In the genomic region with DNA sequence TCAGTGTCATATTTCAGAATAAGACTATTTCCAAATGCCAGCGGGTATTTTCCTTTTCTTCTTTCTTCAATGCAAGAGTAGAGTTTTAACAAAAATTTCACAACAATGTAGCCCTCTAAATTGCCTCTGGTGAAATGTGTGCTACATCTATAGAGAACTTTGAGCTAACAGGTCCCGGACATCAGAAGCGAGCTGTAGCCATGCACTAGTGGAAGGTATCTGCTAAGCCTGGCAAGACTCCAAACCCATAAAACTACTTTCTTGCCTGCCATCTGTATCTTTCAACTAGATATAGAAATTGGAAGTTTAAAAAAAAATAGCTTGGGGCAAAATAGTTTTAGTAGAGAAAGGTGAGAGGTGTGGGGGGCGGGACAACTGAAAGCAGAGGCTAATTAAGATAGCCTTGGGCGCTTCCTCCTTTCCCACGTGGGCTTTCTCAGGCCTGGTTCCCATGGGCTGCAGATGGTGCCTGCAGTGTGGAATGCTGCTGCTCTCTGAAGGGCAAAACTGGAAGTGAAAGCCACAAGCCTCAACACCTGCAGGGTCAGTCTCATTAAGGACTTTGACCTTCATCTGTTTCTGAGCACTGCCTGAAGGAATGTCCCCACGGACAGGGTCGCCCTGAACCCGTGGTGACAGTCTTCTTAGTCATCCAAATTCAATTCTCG, we compare ENCODE assay signal across 8 mouse cellular contexts.
DNase-seq lines count a peak whose midpoint lies in the region; ATAC-seq and TF ChIP-seq lines count a peak whose summit lies in the region.

No protein-coding gene starts in this region.

- peak; percentile 44 for TF ChIP-seq RAD21 in CH12.LX (IDR thresholded peaks at IDR 0.05; ENCODE audit: low read depth, low read length)

- H3K9me3 ChIP-seq in heart, embryonic 16.5 days (replicated peaks; ENCODE audit: control insufficient read depth, low read length), result no peaks in the 10 kb centered on the region
- H3K9me3 ChIP-seq in CH12.LX (replicated peaks; ENCODE audit: low read length), result no peaks in the 10 kb centered on the region
- no peaks in the 10 kb centered on the region for H3K9me3 ChIP-seq in embryonic facial prominence, embryonic 11.5 days (replicated peaks; ENCODE audit: control insufficient read depth, low read length)

- peak in 1 of 2 experiments; percentile 42; a peak in 2 of 4 replicates for TF ChIP-seq CTCF in CH12.LX (conservative IDR thresholded peaks at IDR 0.05 in 1 of 2, IDR thresholded peaks at IDR 0.05 in 1 of 2; ENCODE audit: low read depth in 2 of 2, low read length in 2 of 2)

- WGBS in heart, embryonic 16.5 days, result 48% methylated on average over 10 of the region's 10 CpGs
- 43% methylated on average over 10 of the region's 10 CpGs for WGBS in embryonic facial prominence, embryonic 11.5 days

- no peak overlapping the region for H3K4me2 ChIP-seq in heart, embryonic 16.5 days (ENCODE audit: low read depth, low read length)
- peak overlapping the region; percentile 90 for H3K4me2 ChIP-seq in CH12.LX (ENCODE audit: insufficient read depth, low read depth, poor library complexity, severe bottlenecking)
- no peak overlapping the region for H3K4me2 ChIP-seq in embryonic facial prominence, embryonic 11.5 days (ENCODE audit: low read depth, low read length)

- in situ Hi-C loops in CH12.LX (cut with MboI; ENCODE audit: low pct_ligation_motif_present, low pct_unique_long_range_greater_than_20kb, low sequenced_read_pairs), result no loop called here

- H3K4me1 ChIP-seq in heart, embryonic 16.5 days (ENCODE audit: control insufficient read depth, insufficient read depth, low read length), result peaks cover 3% of the 10 kb centered on the region; the same call in 1 of the 2 replicates
- peaks cover 0 to 13% of the 10 kb centered on the region in 2 experiments; a peak in 2 of 4 replicates for H3K4me1 ChIP-seq in CH12.LX (ENCODE audit: control insufficient read depth in 1 of 2, insufficient read depth in 2 of 2)
- H3K4me1 ChIP-seq in embryonic facial prominence, embryonic 11.5 days (ENCODE audit: control insufficient read depth, insufficient read depth, low read length), result no peaks in the 10 kb centered on the region

- dilution Hi-C loops in CH12.LX (cut with MboI; ENCODE audit: extremely low pct_ligation_motif_present, extremely low pct_unique_long_range_greater_than_20kb, low sequenced_read_pairs), result no loop called here

- H3K79me2 ChIP-seq in CH12.LX (replicated peaks; ENCODE audit: control insufficient read depth, extremely low read depth, insufficient read depth, poor library complexity, severe bottlenecking), result no peaks in the 10 kb centered on the region

- no peak for TF ChIP-seq POLR2A in CH12.LX (IDR thresholded peaks at IDR 0.05; ENCODE audit: low read depth, low read length)

- no peak overlapping the region for H3K27ac ChIP-seq in heart, embryonic 16.5 days (ENCODE audit: low read length)
- no peak overlapping the region for H3K27ac ChIP-seq in CH12.LX (ENCODE audit: insufficient read depth, low read depth)
- no peak overlapping the region for H3K27ac ChIP-seq in embryonic facial prominence, embryonic 11.5 days (replicated peaks; ENCODE audit: low read depth, low read length)

- no peak overlapping the region for H3K4me3 ChIP-seq in heart, embryonic 16.5 days (ENCODE audit: low read length)
- no peak overlapping the region for H3K4me3 ChIP-seq in CH12.LX (replicated peaks in 1 of 3; ENCODE audit: low read depth in 2 of 3, low read length in 2 of 3, poor library complexity in 1 of 3)
- H3K4me3 ChIP-seq in embryonic facial prominence, embryonic 11.5 days (ENCODE audit: low read depth, low read length), result no peak overlapping the region

- DNase-seq in heart, adult 11 months, result no peak
- DNase-seq in CH12.LX (ENCODE audit: extremely low read depth), result peak; percentile 57
- DNase-seq in embryonic facial prominence, embryonic 11.5 days (ENCODE audit: low spot score), result peak; percentile 73
- peak; percentile 3 to 7 for DNase-seq in kidney, postnatal 36 days
- DNase-seq in layer of hippocampus, postnatal 10 days (ENCODE audit: low spot score in 2 of 2), result no peak

- TF ChIP-seq EP300 in CH12.LX (IDR thresholded peaks at IDR 0.05; ENCODE audit: low read length), result peak; percentile 92

- no peaks in the 10 kb centered on the region for H3K36me3 ChIP-seq in heart, embryonic 16.5 days (ENCODE audit: control insufficient read depth, insufficient read depth)
- no peaks in the 10 kb centered on the region for H3K36me3 ChIP-seq in CH12.LX (replicated peaks in 1 of 2; ENCODE audit: control insufficient read depth in 1 of 2, insufficient read depth in 1 of 2, low read length in 1 of 2)
- no peaks in the 10 kb centered on the region for H3K36me3 ChIP-seq in embryonic facial prominence, embryonic 11.5 days (replicated peaks; ENCODE audit: control insufficient read depth, insufficient read depth, low read depth, low read length)

- no peak overlapping the region for H3K9ac ChIP-seq in heart, embryonic 16.5 days (ENCODE audit: low read length)
- no peak overlapping the region for H3K9ac ChIP-seq in CH12.LX (ENCODE audit: insufficient read depth, low read depth)
- no peak overlapping the region for H3K9ac ChIP-seq in embryonic facial prominence, embryonic 11.5 days (replicated peaks; ENCODE audit: low read length)

- no peaks in the 10 kb centered on the region for H3K27me3 ChIP-seq in heart, embryonic 16.5 days (ENCODE audit: control insufficient read depth, insufficient read depth, low read length)
- H3K27me3 ChIP-seq in CH12.LX (replicated peaks), result no peaks in the 10 kb centered on the region
- no peaks in the 10 kb centered on the region for H3K27me3 ChIP-seq in embryonic facial prominence, embryonic 11.5 days (ENCODE audit: control insufficient read depth, insufficient read depth, low read length)

- ATAC-seq in heart, embryonic 16.5 days (replicated peaks; ENCODE audit: extremely low read depth, insufficient read depth, low FRiP score), result 0 out of 2 replicates have a peak, but pooled peaks have one; percentile 41
- ATAC-seq in embryonic facial prominence, embryonic 11.5 days (replicated peaks; ENCODE audit: insufficient number of reproducible peaks, low FRiP score, low TSS enrichment, low read depth), result peak; percentile 66
- no peak for ATAC-seq in megakaryocyte, adult 5-6 weeks (ENCODE audit: poor library complexity, severe bottlenecking)
- no peak for ATAC-seq in monocyte, adult 5-6 weeks (replicated peaks; ENCODE audit: insufficient number of reproducible peaks, low FRiP score, low TSS enrichment, poor library complexity, severe bottlenecking)

TF ChIP-seq in CH12.LX, 34 proteins besides CTCF, POLR2A, EP300 and RAD21:
- TF ChIP-seq MXI1 (IDR thresholded peaks at IDR 0.05; ENCODE audit: low read depth, low read length), result no peak
- peak; percentile 24; the same call in 1 of the 2 replicates for TF ChIP-seq USF2 (conservative IDR thresholded peaks at IDR 0.05; ENCODE audit: low read depth, low read length)
- TF ChIP-seq MEF2A (IDR thresholded peaks at IDR 0.05; ENCODE audit: borderline replicate concordance, low read depth, low read length), result 0 out of 2 replicates have a peak, but pooled peaks have one; percentile 28
- peak; percentile 78 for TF ChIP-seq BHLHE40 (IDR thresholded peaks at IDR 0.05; ENCODE audit: low read depth, low read length)
- no peak for TF ChIP-seq KAT2A (IDR thresholded peaks at IDR 0.05; ENCODE audit: insufficient replicate concordance, low read length)
- TF ChIP-seq IRF4 (IDR thresholded peaks at IDR 0.05; ENCODE audit: low read depth, low read length), result peak; percentile 82
- TF ChIP-seq SMC3 (IDR thresholded peaks at IDR 0.05; ENCODE audit: low read depth, low read length), result peak; percentile 21; the same call in 1 of the 2 replicates
- TF ChIP-seq SIN3A (IDR thresholded peaks at IDR 0.05; ENCODE audit: low read length), result 0 out of 2 replicates have a peak, but pooled peaks have one; percentile 19
- peak; percentile 44; the same call in 1 of the 2 replicates for TF ChIP-seq CHD2 (IDR thresholded peaks at IDR 0.05; ENCODE audit: low read length)
- peak; percentile 78 for TF ChIP-seq MAX (IDR thresholded peaks at IDR 0.05; ENCODE audit: low read length)
- TF ChIP-seq NELFE (IDR thresholded peaks at IDR 0.05; ENCODE audit: low read depth, low read length), result no peak
- 0 out of 2 replicates have a peak, but pooled peaks have one; percentile 57 for TF ChIP-seq RCOR1 (conservative IDR thresholded peaks at IDR 0.05; ENCODE audit: low read depth, low read length)
- no peak for TF ChIP-seq PAX5 (IDR thresholded peaks at IDR 0.05; ENCODE audit: low read length)
- no peak; the same call in 1 of the 2 replicates for TF ChIP-seq JUND (conservative IDR thresholded peaks at IDR 0.05; ENCODE audit: low read depth, low read length)
- peak; percentile 76; the same call in 1 of the 2 replicates for TF ChIP-seq MYC (IDR thresholded peaks at IDR 0.05; ENCODE audit: low read depth, low read length)
- TF ChIP-seq ETS1 (conservative IDR thresholded peaks at IDR 0.05; ENCODE audit: low read depth, low read length), result peak; percentile 72
- peak; percentile 90 for TF ChIP-seq TCF12 (IDR thresholded peaks at IDR 0.05; ENCODE audit: low read depth, low read length)
- TF ChIP-seq ELF1 (IDR thresholded peaks at IDR 0.05; ENCODE audit: low read depth, low read length), result peak; percentile 53; the same call in 1 of the 2 replicates

Comparison
In these comparisons a context has a peak if more than half of its experiments do, and no peak if none do; other contexts are left out.
1. ATAC-seq: peak in heart, embryonic 16.5 days (single experiment) and embryonic facial prominence, embryonic 11.5 days (single experiment); none in megakaryocyte, adult 5-6 weeks (single experiment) and monocyte, adult 5-6 weeks (single experiment).
2. DNase-seq: peak in CH12.LX (single experiment), embryonic facial prominence, embryonic 11.5 days (single experiment) and kidney, postnatal 36 days (2 of 2); none in heart, adult 11 months (single experiment) and layer of hippocampus, postnatal 10 days (0 of 2).